Mouse (Mus musculus) neural tube, embryonic 15.5 days (tissue): Measurements from ENCODE around the gene Nt5c2. TPM values are rescaled to one million over a fixed set of nuclear protein-coding genes. Genes with fewer than 3 reads are reported as not detected.
"Not testable (repeated sequence)": the region's sequence is repeated elsewhere in the genome, so short reads cannot be mapped to it uniquely, and the experiment has no call there.

Experiments used
- ATAC-seq: fragments of 200-750 bp; cut with Nextera tagmentation; 2 replicates; pipeline ENCODE4 v1.8.0; 2017; ENCODE audit warnings: mild to moderate bottlenecking, moderate TSS enrichment, moderate library complexity; ENCODE audit not compliant: low FRiP score
- H3K27ac ChIP-seq: fragments of 300-500 bp; sonication (generic); replicated peaks from 2 replicates; pipeline ENCODE4 v1.5.1; 2015; ENCODE audit warnings: mild to moderate bottlenecking, inconsistent platforms
- H3K27me3 ChIP-seq: fragments of 300-500 bp; sonication (generic); replicated peaks from 2 replicates; pipeline ENCODE4 v1.6.1; 2015; ENCODE audit warnings: inconsistent platforms
- H3K36me3 ChIP-seq: fragments of 300-500 bp; sonication (generic); 2 replicates; pipeline ENCODE4 v1.6.1; 2015; ENCODE audit warnings: inconsistent platforms
- H3K4me1 ChIP-seq: fragments of 300-500 bp; sonication (generic); 2 replicates; pipeline ENCODE4 v1.6.1; 2015; ENCODE audit warnings: inconsistent platforms
- H3K4me2 ChIP-seq: fragments of 300-500 bp; sonication (generic); 2 replicates; pipeline ENCODE4 v1.6.1; 2015; ENCODE audit warnings: inconsistent platforms, mild to moderate bottlenecking, moderate library complexity
- H3K4me3 ChIP-seq: fragments of 300-500 bp; sonication (generic); replicated peaks from 2 replicates; pipeline ENCODE4 v1.5.1; 2015; ENCODE audit warnings: mild to moderate bottlenecking, inconsistent platforms
- H3K9ac ChIP-seq: fragments of 300-500 bp; sonication (generic); replicated peaks from 2 replicates; pipeline ENCODE4 v1.6.1; 2015; ENCODE audit warnings: mild to moderate bottlenecking, inconsistent platforms
- H3K9me3 ChIP-seq: fragments of 300-500 bp; sonication (generic); replicated peaks from 2 replicates; pipeline ENCODE4 v1.6.1; 2016; ENCODE audit warnings: inconsistent platforms
- WGBS: fragments of 180-500 bp; shearing (Covaris S2); methylation state at CpG from one replicate; pipeline ENCODE4 v1.1.7; 2015; ENCODE audit warnings: mixed read lengths; 5-methylcytosine and 5-hydroxymethylcytosine counted together
- polyA plus RNA-seq: library from polyadenylated mRNA; unstranded; fragments of >200 nt; fragmentation: Nextera tagmentation; extraction: Ambion mirVana; gene quantifications from 2 replicates; pipeline ENCODE4 v1.2.1, GENCODE M21; 2015

The Nt5c2 gene
- polyA plus RNA-seq, 1 experiment from 2014 or later = 72.1 TPM

GRCm38 (mm10) chr19:46984726-46985622 lies 30.0 kb downstream of the Nt5c2 start:
- no peaks in the 10 kb centered on the region for H3K36me3 ChIP-seq
- peaks cover 16% of the 10 kb centered on the region; the same call in 1 of the 2 replicates for H3K4me1 ChIP-seq
- WGBS = 87% methylated on average over 13 of the region's 13 CpGs
- no peak overlapping the region for H3K9ac ChIP-seq
- H3K27ac ChIP-seq = no peak overlapping the region
- no peak overlapping the region for H3K4me3 ChIP-seq
- no peaks in the 10 kb centered on the region for H3K9me3 ChIP-seq
- H3K4me2 ChIP-seq = no peak overlapping the region
- no peak for ATAC-seq
- no peaks in the 10 kb centered on the region for H3K27me3 ChIP-seq

- Histone ChIP-seq H3K9me3 (no peaks in the 10 kb centered on the region), H3K4me2 (no peak overlapping the region), H3K27ac (no peak overlapping the region), H3K36me3 (no peaks in the 10 kb centered on the region), H3K4me1 (peaks cover 12% of the 10 kb centered on the region; the same call in 1 of the 2 replicates), H3K4me3 (no peak overlapping the region), H3K9ac (no peak overlapping the region), H3K27me3 (no peaks in the 10 kb centered on the region)
- WGBS = 44% methylated on average over 11 of the region's 11 CpGs
- ATAC-seq = no peak
These were observed 31.0 kb downstream of the Nt5c2 start for GRCm38 (mm10) chr19:46983966-46984380.

GRCm38 (mm10) chr19:46983352-46983965 lies 31.5 kb downstream of the Nt5c2 start:
- H3K4me3 ChIP-seq = no peak overlapping the region
- H3K36me3 ChIP-seq = no peaks in the 10 kb centered on the region
- no peak overlapping the region for H3K9ac ChIP-seq
- peaks cover 7% of the 10 kb centered on the region; the same call in 1 of the 2 replicates for H3K4me1 ChIP-seq
- H3K9me3 ChIP-seq = no peaks in the 10 kb centered on the region
- WGBS = 59% methylated on average over 14 of the region's 14 CpGs
- no peaks in the 10 kb centered on the region for H3K27me3 ChIP-seq
- ATAC-seq = no peak
- H3K4me2 ChIP-seq = no peak overlapping the region
- no peak overlapping the region for H3K27ac ChIP-seq

- 34% methylated on average over 6 of the region's 6 CpGs for WGBS
- ATAC-seq = no peak
- no peaks in the 10 kb centered on the region for H3K27me3 ChIP-seq
- H3K36me3 ChIP-seq = no peaks in the 10 kb centered on the region
- H3K9ac ChIP-seq = no peak overlapping the region
- no peak overlapping the region for H3K4me2 ChIP-seq
- H3K27ac ChIP-seq = no peak overlapping the region
- no peak overlapping the region for H3K4me3 ChIP-seq
- H3K9me3 ChIP-seq = no peaks in the 10 kb centered on the region
- 0 out of 2 replicates have a peak, but pooled peaks cover 2% of the 10 kb centered on the region for H3K4me1 ChIP-seq
These were observed 33.5 kb downstream of the Nt5c2 start for GRCm38 (mm10) chr19:46981462-46981861.

GRCm38 (mm10) chr19:46979781-46980105 lies 35.2 kb downstream of the Nt5c2 start:
- Histone ChIP-seq H3K36me3 (no peaks in the 10 kb centered on the region), H3K9me3 (no peaks in the 10 kb centered on the region), H3K4me3 (no peak overlapping the region), H3K27ac (no peak overlapping the region), H3K27me3 (no peaks in the 10 kb centered on the region), H3K9ac (no peak overlapping the region), H3K4me2 (no peak overlapping the region), H3K4me1 (0 out of 2 replicates have a peak, but pooled peaks cover 2% of the 10 kb centered on the region)
- WGBS = 72% methylated on average over 3 of the region's 3 CpGs
- no peak for ATAC-seq

- no peak overlapping the region for H3K27ac ChIP-seq
- no peaks in the 10 kb centered on the region for H3K27me3 ChIP-seq
- no peaks in the 10 kb centered on the region for H3K36me3 ChIP-seq
- no peaks in the 10 kb centered on the region for H3K9me3 ChIP-seq
- 87% methylated on average over 17 of the region's 17 CpGs for WGBS
- H3K4me1 ChIP-seq = 0 out of 2 replicates have a peak, but pooled peaks cover 2% of the 10 kb centered on the region
- H3K4me3 ChIP-seq = no peak overlapping the region
- H3K9ac ChIP-seq = no peak overlapping the region
- no peak overlapping the region for H3K4me2 ChIP-seq
- no peak for ATAC-seq
These were observed 35.8 kb downstream of the Nt5c2 start for GRCm38 (mm10) chr19:46978920-46979780.

- H3K4me2 ChIP-seq, H3K4me3 ChIP-seq, H3K9me3 ChIP-seq, H3K9ac ChIP-seq, H3K36me3 ChIP-seq, ATAC-seq, H3K27ac ChIP-seq, H3K4me1 ChIP-seq, H3K27me3 ChIP-seq: not testable (repeated sequence)
- 97% methylated on average over 3 of the region's 3 CpGs for WGBS
These were observed 36.9 kb downstream of the Nt5c2 start for GRCm38 (mm10) chr19:46978069-46978468.

GRCm38 (mm10) chr19:46977460-46977859 lies 37.5 kb downstream of the Nt5c2 start:
- H3K27me3 ChIP-seq = no peaks in the 10 kb centered on the region
- no peaks in the 10 kb centered on the region for H3K36me3 ChIP-seq
- no peak overlapping the region for H3K4me2 ChIP-seq
- H3K4me3 ChIP-seq = no peak overlapping the region
- no peaks in the 10 kb centered on the region for H3K9me3 ChIP-seq
- WGBS = 24% methylated on average over 6 of the region's 6 CpGs
- ATAC-seq = no peak
- H3K4me1 ChIP-seq = no peaks in the 10 kb centered on the region
- no peak overlapping the region for H3K9ac ChIP-seq
- H3K27ac ChIP-seq = no peak overlapping the region

- peaks cover 5% of the 10 kb centered on the region for H3K4me1 ChIP-seq
- no peak overlapping the region for H3K9ac ChIP-seq
- no peak overlapping the region for H3K27ac ChIP-seq
- H3K27me3 ChIP-seq = no peaks in the 10 kb centered on the region
- 72% methylated on average over 2 of the region's 2 CpGs for WGBS
- H3K36me3 ChIP-seq = no peaks in the 10 kb centered on the region
- no peaks in the 10 kb centered on the region for H3K9me3 ChIP-seq
- no peak overlapping the region for H3K4me3 ChIP-seq
- no peak for ATAC-seq
- H3K4me2 ChIP-seq = no peak overlapping the region
These were observed 38.2 kb downstream of the Nt5c2 start for GRCm38 (mm10) chr19:46976743-46977142.

- Histone ChIP-seq H3K4me1 (peaks cover 13% of the 10 kb centered on the region), H3K27ac (no peak overlapping the region), H3K4me3 (no peak overlapping the region), H3K9ac (no peak overlapping the region), H3K4me2 (no peak overlapping the region), H3K9me3 (no peaks in the 10 kb centered on the region), H3K36me3 (no peaks in the 10 kb centered on the region), H3K27me3 (no peaks in the 10 kb centered on the region)
- WGBS = 85% methylated on average over 8 of the region's 8 CpGs
- ATAC-seq = no peak
These were observed 39.0 kb downstream of the Nt5c2 start for GRCm38 (mm10) chr19:46975997-46976396.

GRCm38 (mm10) chr19:46975565-46975964 lies 39.4 kb downstream of the Nt5c2 start:
- H3K9me3 ChIP-seq = no peaks in the 10 kb centered on the region
- 71% methylated on average over 4 of the region's 4 CpGs for WGBS
- no peaks in the 10 kb centered on the region for H3K27me3 ChIP-seq
- H3K4me2 ChIP-seq = no peak overlapping the region
- ATAC-seq = no peak
- H3K4me3 ChIP-seq = no peak overlapping the region
- no peaks in the 10 kb centered on the region for H3K36me3 ChIP-seq
- H3K4me1 ChIP-seq = peaks cover 14% of the 10 kb centered on the region
- H3K9ac ChIP-seq = no peak overlapping the region
- no peak overlapping the region for H3K27ac ChIP-seq
